Mouse (Mus musculus) megakaryocyte, embryonic 14.5 days (primary cell): ENCODE measurements at regions not wholly inside any gene's neighbourhood (a gene's known extent, or its start where the extent isn't known, plus 50 kb on each side); places are given as distances from the start of the nearest gene placed in this dataset.

Experiments used
- FLI1 ChIP-seq: IDR thresholded peaks from 2 replicates; pipeline ENCODE4 v1.6.1; 2012; ENCODE audit warnings: low read length, inconsistent platforms, mixed read lengths
- GATA1 ChIP-seq: IDR thresholded peaks from 3 replicates; pipeline ENCODE4 v1.6.1; 2012; ENCODE audit warnings: mixed read lengths, low read length, inconsistent platforms, borderline replicate concordance

GRCm38 (mm10) chr4:99423449-99423848 lies 127.7 kb downstream of the Gm12689 start:
- TF ChIP-seq GATA1 (no peak), FLI1 (no peak)
